Mouse (Mus musculus) kidney, postnatal 10 days (tissue): ENCODE results near the gene Tmem35b.

ENCODE experiments used
- DNase-seq: peaks from one replicate; pipeline ENCODE4 v3.0.0; 2021; ENCODE audit warnings: mixed read lengths

Tmem35b gene

DNA sequence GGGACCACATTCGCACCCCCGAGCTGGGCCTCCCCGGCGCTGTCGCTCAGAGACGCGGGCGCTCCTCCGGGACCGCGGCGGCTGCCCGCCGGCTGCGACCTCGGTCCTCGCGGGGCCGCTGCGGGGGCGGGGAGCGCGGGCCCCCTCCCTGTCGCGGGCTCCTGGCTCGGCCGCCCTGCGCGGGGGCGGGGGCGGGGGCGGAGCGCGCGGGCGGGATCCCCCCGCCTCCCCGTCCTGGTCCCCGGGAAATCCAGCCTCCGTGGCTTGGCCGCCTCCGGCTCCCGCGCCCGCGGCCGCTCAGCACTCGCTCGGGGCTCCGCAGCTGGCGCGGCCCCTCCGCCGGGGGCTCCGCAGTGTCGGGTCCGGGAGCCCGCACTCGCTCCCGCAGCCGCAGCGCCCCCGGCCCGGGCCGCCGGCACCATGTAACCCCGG is 45.4 kb downstream of the Tmem35b start, which contains the start of gene Dlgap3:
Dlgap3 (plus strand) TSS at position 291 of the 432 bp plus-strand sequence.
- DNase-seq, result peak; percentile 58

DNA sequence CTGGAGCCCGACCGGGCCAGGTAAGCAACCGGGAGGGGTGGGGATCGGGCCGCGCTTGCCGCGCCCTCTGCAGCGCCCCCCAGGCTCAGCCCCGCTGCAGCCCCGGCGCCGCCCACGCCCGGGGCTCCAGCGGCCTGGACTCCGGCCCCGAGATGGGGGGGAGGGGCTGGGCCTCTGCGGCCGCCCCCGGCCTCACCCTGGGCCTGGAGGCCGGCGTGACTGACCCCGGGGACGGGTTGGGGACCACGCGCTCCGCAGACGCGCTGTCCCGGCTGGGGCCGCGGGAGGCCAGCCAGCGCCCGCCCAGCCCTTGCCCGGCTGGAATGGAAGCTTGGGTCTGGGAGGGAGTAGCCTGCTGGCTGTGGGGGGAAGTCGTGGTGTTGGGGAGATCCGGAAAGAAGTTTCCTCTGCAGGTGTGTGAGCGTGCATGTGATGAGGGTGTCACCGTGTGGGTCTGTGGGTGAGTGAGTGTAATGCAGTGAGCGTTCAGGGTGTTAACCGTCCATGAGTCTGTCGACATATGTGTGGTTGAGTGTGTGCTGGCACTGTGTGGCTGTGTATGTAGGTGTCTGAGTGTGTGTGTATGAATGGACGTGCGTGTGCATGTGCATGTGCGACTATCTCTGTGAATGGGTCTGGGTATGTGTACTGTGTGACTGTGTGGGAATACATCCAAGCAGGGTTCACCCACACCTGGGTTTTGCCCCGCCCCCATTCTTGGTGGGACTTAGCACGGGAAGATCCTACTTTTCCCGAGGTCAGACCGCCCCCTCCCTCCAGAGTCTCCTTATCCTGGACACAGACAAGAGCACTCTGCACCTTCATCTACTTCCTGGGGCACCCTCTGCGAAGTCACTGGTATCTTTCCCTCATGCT is 46.1 kb downstream of the Tmem35b start:
- peak; percentile 28 for DNase-seq

DNA sequence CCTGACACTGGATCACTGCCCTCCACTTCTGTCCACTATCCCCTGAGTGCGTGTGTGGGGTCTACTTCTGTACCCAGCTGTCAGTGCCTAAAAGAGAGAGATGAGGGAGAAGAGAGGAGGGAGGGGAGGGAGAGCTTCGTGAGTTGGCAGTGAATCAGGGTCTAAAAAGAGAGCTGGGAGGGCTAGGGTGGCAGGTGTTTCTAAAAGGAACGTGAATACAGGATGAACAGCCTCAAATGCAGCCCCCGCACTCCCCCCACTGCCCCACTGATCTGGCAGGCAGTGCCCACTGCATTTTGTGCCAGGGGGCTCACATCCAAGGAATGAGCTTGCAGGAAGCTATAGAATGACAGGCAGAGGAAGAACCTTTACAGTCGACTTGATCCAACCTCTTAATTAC is 47.4 kb downstream of the Tmem35b start:
- no peak for DNase-seq

DNA sequence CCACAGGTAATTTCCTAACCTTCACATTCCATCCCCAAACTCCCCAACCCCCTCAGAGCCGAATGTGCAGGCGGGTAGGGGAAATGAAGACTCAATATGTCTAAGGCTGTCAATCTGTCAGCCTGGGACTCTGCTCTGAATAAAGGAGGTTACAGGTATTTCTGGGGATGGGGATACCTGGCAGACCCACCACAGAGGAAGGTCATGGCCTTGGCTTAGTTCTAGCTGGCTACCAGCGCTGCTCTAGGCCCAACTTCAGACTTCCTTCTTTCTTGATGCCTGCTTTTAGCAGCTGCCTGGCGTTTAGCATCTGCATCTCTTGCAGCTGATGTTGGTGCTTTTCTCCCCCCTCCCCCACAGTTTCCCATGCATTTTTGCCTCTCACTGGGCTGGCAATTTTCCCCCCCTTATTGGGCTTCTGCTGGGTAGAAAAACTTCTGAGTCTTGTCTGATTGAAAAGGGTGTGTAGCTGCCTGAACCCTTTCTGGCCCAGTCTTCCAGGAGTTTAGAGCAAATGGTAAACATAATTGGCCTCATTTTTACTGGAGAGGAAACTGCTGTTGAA is 47.9 kb downstream of the Tmem35b start:
- DNase-seq, result no peak

DNA sequence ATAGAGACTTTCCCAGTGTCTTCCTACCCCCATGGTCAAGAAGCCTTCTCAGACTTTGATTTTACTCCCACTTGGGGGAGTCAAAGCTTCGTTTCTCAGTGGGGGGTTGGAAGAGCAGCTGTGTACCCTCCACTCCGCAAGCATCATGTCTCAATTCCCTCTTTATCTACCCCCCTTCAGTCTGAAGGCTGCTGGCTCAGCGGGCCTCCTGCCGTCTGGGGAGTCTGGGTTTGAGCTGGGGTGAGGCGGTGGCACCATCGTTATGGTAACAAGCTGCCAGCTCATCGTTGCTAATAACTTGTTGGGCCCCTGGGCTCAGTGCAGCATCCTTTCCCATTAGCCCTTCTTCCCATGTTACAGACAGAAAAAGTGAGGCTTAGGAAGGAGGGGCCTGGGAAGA is 48.6 kb downstream of the Tmem35b start:
- no peak for DNase-seq

DNA sequence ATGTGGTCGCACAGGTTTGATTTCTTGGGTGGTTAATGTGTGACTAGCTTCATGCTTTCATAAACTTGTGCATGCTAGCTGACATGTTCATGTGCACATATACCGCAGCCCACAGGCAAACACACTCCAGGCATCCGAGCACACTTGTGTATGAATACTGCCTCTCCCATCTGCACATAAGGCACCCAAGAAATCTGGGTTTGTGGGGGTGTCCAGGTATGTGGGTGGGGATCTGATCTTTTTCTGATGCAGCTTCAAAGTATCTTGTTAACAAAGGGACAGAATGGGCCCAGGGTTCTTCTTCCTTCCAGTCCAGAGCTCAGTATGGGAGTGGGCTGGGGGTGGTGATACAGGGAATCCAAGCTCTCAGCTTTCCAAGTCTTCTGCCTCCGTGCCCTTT is 49.1 kb downstream of the Tmem35b start:
- no peak for DNase-seq

DNA sequence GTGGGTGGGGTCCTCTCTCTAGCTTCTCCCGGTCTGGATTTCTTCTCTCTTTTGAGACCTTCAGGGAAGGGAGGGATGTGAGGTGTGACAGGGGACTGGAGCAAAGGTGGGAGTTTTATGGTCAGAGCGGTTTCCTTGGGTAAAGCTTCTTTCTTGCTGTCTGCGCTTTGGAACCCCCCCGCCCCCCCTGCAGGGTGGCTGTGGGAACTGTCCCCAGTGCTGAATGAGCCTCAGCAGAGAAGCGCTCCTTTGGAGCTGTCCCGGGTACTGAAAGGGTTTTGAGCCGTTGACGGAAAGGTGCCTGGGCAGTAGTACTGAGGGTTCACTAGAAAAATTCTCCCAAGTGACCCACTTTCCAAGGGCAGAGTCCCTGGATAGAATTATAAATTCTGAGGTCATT is 50.0 kb downstream of the Tmem35b start:
- peak; percentile 89 for DNase-seq

DNA sequence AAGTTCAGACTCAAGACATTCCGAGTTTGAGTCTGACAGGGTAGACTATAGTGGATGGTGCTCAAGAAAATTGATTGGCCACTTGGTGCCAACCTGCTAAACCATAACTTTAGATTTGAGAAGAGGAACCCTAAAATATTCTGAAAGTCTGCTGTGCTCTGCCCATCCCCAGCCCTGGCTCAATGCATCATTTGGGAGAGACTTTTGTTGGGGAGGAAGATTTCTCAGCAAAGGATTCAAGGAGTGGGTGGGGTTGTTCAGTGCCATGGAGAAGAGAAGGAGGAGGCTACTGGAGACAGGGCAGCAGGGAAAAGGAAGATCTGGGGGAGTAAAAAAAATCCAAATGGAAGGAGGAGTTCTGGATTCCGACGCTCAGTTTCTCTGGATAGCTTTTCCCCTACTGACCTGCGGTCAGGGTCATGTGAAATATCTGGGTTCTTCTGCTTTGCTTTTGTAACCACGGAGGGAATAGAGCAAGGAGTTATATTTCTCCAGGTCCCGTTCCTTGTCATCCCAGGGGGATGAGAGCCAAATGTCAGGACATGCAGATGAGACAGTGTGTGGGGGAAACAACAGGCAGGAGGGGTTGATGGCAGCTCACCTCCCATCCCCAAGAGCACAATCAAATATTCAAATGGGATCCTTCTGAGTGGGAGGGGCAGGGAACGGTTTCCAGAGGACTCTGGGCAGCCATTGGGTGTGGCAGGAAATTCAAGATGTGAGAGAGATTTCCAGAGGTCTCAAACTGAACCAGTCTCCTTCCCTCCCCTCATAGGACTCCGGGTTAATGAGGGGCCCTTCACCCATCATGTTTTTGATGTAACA is 50.8 kb downstream of the Tmem35b start:
- DNase-seq, result no peak

DNA sequence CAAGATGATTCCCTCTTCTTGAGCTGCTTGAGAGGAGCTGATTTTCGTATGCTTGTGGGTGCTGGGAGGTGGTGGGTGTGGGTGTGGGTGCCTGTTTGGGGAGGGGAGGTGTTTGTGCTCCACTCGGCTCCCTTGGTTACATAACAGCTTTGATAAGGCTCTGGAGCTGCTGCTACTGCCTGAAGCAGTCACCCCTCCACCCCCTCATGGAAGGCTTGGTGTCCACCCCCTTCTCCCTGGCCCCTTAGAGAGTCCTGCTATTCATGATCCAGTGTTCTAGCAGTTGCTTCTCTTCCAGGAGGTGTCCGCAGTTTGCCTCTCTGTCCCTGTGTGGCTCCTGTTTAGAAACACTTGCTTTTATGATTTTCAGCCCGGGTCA is 51.4 kb downstream of the Tmem35b start:
- DNase-seq, result no peak

DNA sequence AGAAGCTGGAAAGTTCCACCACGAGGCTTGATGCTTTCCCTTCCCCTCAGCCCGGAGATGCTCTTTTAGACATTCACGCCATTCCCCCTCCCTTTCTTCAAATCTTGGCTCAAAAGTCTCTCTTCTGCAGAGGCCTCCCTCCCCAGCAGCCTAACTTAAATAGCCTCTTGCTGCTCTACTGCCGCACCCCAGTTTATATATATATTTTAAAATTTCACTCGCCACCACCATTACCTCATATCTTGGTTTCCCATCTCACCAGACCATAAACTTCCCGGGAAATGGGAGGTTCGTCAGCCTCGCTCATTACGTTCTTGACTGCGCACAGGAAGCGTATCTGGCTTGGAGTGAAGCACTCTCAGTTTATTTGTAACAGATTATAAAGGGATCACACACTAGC is 54.5 kb downstream of the Tmem35b start:
- DNase-seq, result no peak

DNA sequence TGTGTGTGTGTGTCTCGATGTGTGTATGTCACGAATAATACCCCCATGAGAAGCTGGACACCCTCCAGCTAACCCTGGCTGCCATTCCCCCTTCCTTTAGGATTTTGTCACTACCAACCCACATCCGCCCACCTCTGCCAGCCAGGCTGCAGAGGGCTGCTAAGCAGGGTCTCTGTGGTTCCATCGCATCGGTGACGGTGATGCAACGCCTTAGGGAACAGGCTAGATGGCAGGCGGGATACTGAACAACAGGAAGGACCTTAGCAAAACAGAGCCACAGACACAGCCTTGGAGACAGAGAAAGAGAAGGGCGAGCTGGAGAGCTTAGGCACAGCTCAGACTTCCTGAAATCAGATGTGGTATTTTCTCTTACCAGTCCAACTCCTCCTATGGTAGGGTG is 55.2 kb downstream of the Tmem35b start:
- DNase-seq, result no peak
